22 mouse cellular contexts compared by ENCODE assay signal in the genomic region with DNA sequence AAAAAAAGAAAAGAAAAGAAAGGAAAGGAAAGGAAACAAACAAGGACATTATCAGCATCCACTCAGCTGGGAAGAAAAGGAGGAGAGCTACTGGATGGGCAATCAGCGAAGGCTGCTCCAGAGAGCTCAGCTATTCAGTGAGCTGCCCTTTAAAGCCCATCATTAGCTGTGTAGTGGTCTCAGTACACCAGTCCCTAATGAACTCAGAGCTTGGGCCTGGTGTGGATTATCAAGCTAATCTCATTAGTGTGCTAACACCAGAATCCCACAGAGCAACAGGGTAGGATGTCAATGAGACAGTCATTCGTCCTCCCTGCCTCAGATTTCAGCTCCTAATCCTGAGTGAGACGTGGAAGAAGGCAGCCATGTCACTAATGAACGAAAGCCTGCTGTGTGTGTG. TPM values are rescaled to one million over a fixed set of nuclear protein-coding genes. Genes with fewer than 3 reads are reported as not detected.
A peak's percentile ranks its signal among the peaks of the same experiment; 100 is the strongest.
DNase-seq lines count a peak whose midpoint lies in the region; ATAC-seq lines count a peak whose summit lies in the region.
"Had no signal": no experiment of that assay in that cellular context is flagged by ENCODE, and none has a peak within 500 bp of the region (broad histone marks: within the 10 kb centered on the region; RNA-seq: fewer than 3 reads in every experiment).

No protein-coding gene starts in this region.

- H3K36me3 ChIP-seq in neural tube, embryonic 13.5 days, result no peaks in the 10 kb centered on the region
- no peaks in the 10 kb centered on the region for H3K36me3 ChIP-seq in midbrain, embryonic 14.5 days (ENCODE audit: control insufficient read depth, insufficient read depth, low read length)
- H3K36me3 ChIP-seq: embryonic facial prominence, embryonic 12.5 days; heart, embryonic 15.5 days; hindbrain, embryonic 15.5 days; intestine, embryonic 15.5 days; limb, embryonic 15.5 days had no signal

- DNase-seq in embryo, embryonic 10 days (ENCODE audit: low spot score), result peak; percentile 9
- no peak for DNase-seq in embryo, embryonic 9.5 days (ENCODE audit: extremely low spot score)
- DNase-seq in neural tube, embryonic 10.5 days (ENCODE audit: extremely low spot score, low spot score), result no peak
- DNase-seq in midbrain, embryonic 14.5 days, result peak; percentile 38
- DNase-seq in gastrocnemius, postnatal 14 days, result no peak
- DNase-seq in kidney, postnatal 4 days, result no peak
- DNase-seq: adrenal gland, postnatal 14 days; cerebellum, adult 9-10 months; heart, postnatal 36 days; kidney, postnatal 25 days; left cerebral cortex, postnatal 4 days; lung, embryonic 14.5 days had no signal

- H3K4me3 ChIP-seq in neural tube, embryonic 13.5 days, result no peak overlapping the region
- no peak overlapping the region for H3K4me3 ChIP-seq in midbrain, embryonic 14.5 days (replicated peaks; ENCODE audit: low read depth, low read length)
- H3K4me3 ChIP-seq: embryonic facial prominence, embryonic 12.5 days; heart, embryonic 15.5 days; hindbrain, embryonic 15.5 days; intestine, embryonic 15.5 days; limb, embryonic 15.5 days; megakaryocyte, embryonic 14.5 days had no signal

- H3K4me2 ChIP-seq in neural tube, embryonic 13.5 days, result no peak overlapping the region
- H3K4me2 ChIP-seq in midbrain, embryonic 14.5 days (ENCODE audit: low read length), result no peak overlapping the region
- H3K4me2 ChIP-seq: embryonic facial prominence, embryonic 12.5 days; heart, embryonic 15.5 days; hindbrain, embryonic 15.5 days; intestine, embryonic 15.5 days; limb, embryonic 15.5 days; lung, embryonic 14.5 days had no signal

- peaks cover 9% of the 10 kb centered on the region for H3K4me1 ChIP-seq in neural tube, embryonic 13.5 days (replicated peaks)
- H3K4me1 ChIP-seq in midbrain, embryonic 14.5 days (ENCODE audit: control insufficient read depth, insufficient read depth, low read length), result peaks cover 8% of the 10 kb centered on the region; the same call in 1 of the 2 replicates
- H3K4me1 ChIP-seq: embryonic facial prominence, embryonic 12.5 days; heart, embryonic 15.5 days; intestine, embryonic 15.5 days; limb, embryonic 15.5 days; megakaryocyte, embryonic 14.5 days had no signal

- H3K27me3 ChIP-seq in neural tube, embryonic 13.5 days, result peaks cover 8% of the 10 kb centered on the region
- no peaks in the 10 kb centered on the region for H3K27me3 ChIP-seq in midbrain, embryonic 14.5 days (ENCODE audit: control insufficient read depth, insufficient read depth, low read length)
- H3K27me3 ChIP-seq: embryonic facial prominence, embryonic 12.5 days; heart, embryonic 15.5 days; hindbrain, embryonic 15.5 days; intestine, embryonic 15.5 days; limb, embryonic 15.5 days; megakaryocyte, embryonic 14.5 days had no signal

- no peak for ATAC-seq in neural tube, embryonic 13.5 days (ENCODE audit: low read depth)
- no peak; the same call in 1 of the 2 replicates for ATAC-seq in midbrain, embryonic 14.5 days (ENCODE audit: low FRiP score, low TSS enrichment)
- no peak for ATAC-seq in megakaryocyte progenitor cell, adult 5-6 weeks (replicated peaks; ENCODE audit: poor library complexity)
- ATAC-seq: intestine, embryonic 15.5 days had no signal

- no peak overlapping the region for H3K9ac ChIP-seq in neural tube, embryonic 13.5 days
- no peak overlapping the region for H3K9ac ChIP-seq in midbrain, embryonic 14.5 days (replicated peaks; ENCODE audit: low read length)
- H3K9ac ChIP-seq: embryonic facial prominence, embryonic 12.5 days; heart, embryonic 15.5 days; hindbrain, embryonic 15.5 days; intestine, embryonic 15.5 days; limb, embryonic 15.5 days; liver, embryonic 14.5 days; lung, embryonic 14.5 days had no signal

- 0 out of 2 replicates have a peak overlapping the region, but pooled peaks have one; percentile 33 for H3K27ac ChIP-seq in neural tube, embryonic 13.5 days (replicated peaks)
- no peak overlapping the region for H3K27ac ChIP-seq in midbrain, embryonic 14.5 days (replicated peaks; ENCODE audit: low read depth, low read length)
- H3K27ac ChIP-seq: embryonic facial prominence, embryonic 12.5 days; heart, embryonic 15.5 days; hindbrain, embryonic 15.5 days; intestine, embryonic 15.5 days; limb, embryonic 15.5 days; liver, embryonic 14.5 days; stomach, postnatal 0 days had no signal

- 41% methylated on average over 4 of the region's 4 CpGs for WGBS in neural tube, embryonic 13.5 days
- 7% methylated on average over 4 of the region's 4 CpGs for WGBS in midbrain, embryonic 14.5 days

- intact Hi-C loops in gastrocnemius, postnatal 14 days (cut with DNase I; ENCODE audit: low total_unique reads), result no loop called here

- H3K9me3 ChIP-seq in neural tube, embryonic 13.5 days, result 0 out of 2 replicates have a peak, but pooled peaks cover 5% of the 10 kb centered on the region
- no peaks in the 10 kb centered on the region for H3K9me3 ChIP-seq in midbrain, embryonic 14.5 days (ENCODE audit: control insufficient read depth, low read length)
- H3K9me3 ChIP-seq: embryonic facial prominence, embryonic 12.5 days; heart, embryonic 15.5 days; hindbrain, embryonic 15.5 days; intestine, embryonic 15.5 days; limb, embryonic 15.5 days had no signal

RNA-seq across cellular contexts. Expression of a gene that starts 24.4 kb away (rescaled TPM):
- polyA plus RNA-seq in neural tube, embryonic 13.5 days (2015; fragmentation: Nextera tagmentation; extraction: Ambion mirVana), result 3.4 and 3.8 TPM in 2 replicates
- 3.7 TPM in 2 replicates for polyA plus RNA-seq in midbrain, embryonic 14.5 days (2014; fragmentation: Nextera tagmentation; extraction: Ambion mirVana)
- total RNA-seq in gastrocnemius, postnatal 14 days (2021), result under 1 TPM; 0.04 to 0.07 TPM
- not detected in 2 replicates for total RNA-seq in megakaryocyte progenitor cell, adult 5-6 weeks (2015)
- 0.07 TPM in 1 of 2 replicates, not detected in the other for total RNA-seq in megakaryocyte progenitor cell, adult 5-6 weeks (2017)
- total RNA-seq: adrenal gland, postnatal 14 days; heart, postnatal 36 days had no signal
- polyA plus RNA-seq: lung, embryonic 14.5 days had no signal

Comparison
In these comparisons a context has a peak if more than half of its experiments do, and no peak if none do; other contexts are left out.
1. DNase-seq: peak in embryo, embryonic 10 days (single experiment) and midbrain, embryonic 14.5 days (single experiment); none in embryo, embryonic 9.5 days (single experiment), neural tube, embryonic 10.5 days (single experiment), gastrocnemius, postnatal 14 days (single experiment) and kidney, postnatal 4 days (0 of 2).